Mouse (Mus musculus): ENCODE data around the gene Rps27l.

The Rps27l gene

GRCm38 (mm10) chr9:66920488-66921279 lies 25.2 kb upstream of the Rps27l start:
- no peak for DNase-seq

GRCm38 (mm10) chr9:66922076-66922475 lies 23.8 kb upstream of the Rps27l start:
- peak; percentile 76 to 79 for DNase-seq

- no peak for DNase-seq
Observed at GRCm38 (mm10) chr9:66925853-66926252, 20.0 kb upstream of the Rps27l start.

GRCm38 (mm10) chr9:66927696-66928402 lies 18.0 kb upstream of the Rps27l start:
- no peak for DNase-seq

- DNase-seq: no peak
Observed at GRCm38 (mm10) chr9:66930351-66930750, 15.5 kb upstream of the Rps27l start.

GRCm38 (mm10) chr9:66933869-66934808 lies 11.7 kb upstream of the Rps27l start:
- no peak for DNase-seq

- no peak for DNase-seq
Observed at GRCm38 (mm10) chr9:66937507-66937906, 8.4 kb upstream of the Rps27l start.

GRCm38 (mm10) chr9:66938836-66939235 lies 7.0 kb upstream of the Rps27l start:
- peak; percentile 46 to 63 for DNase-seq

- DNase-seq: peak in 1 of 2 experiments; percentile 8
Observed at GRCm38 (mm10) chr9:66945161-66945560, 725 bp upstream of the Rps27l start.

GRCm38 (mm10) chr9:66948536-66948935 lies 2.6 kb downstream of the Rps27l start:
- DNase-seq: no peak

GRCm38 (mm10) chr9:66952321-66952720 lies 6.4 kb downstream of the Rps27l start:
- no peak for DNase-seq

- no peak for DNase-seq
Observed at GRCm38 (mm10) chr9:66952886-66953285, 7.0 kb downstream of the Rps27l start.

GRCm38 (mm10) chr9:66957451-66957850 lies 11.6 kb downstream of the Rps27l start:
- no peak for DNase-seq

GRCm38 (mm10) chr9:66961478-66961877 lies 15.6 kb downstream of the Rps27l start:
- no peak for DNase-seq

- no peak for DNase-seq
Observed at GRCm38 (mm10) chr9:66967492-66967891, 21.6 kb downstream of the Rps27l start.

GRCm38 (mm10) chr9:66971116-66971515 lies 25.2 kb downstream of the Rps27l start:
- no peak for DNase-seq

- DNase-seq: peak; percentile 93 to 95
Observed at GRCm38 (mm10) chr9:66974721-66975225, 28.9 kb downstream of the Rps27l start.

- DNase-seq: peak; percentile 96 to 97
Observed at GRCm38 (mm10) chr9:66975239-66975645, 29.4 kb downstream of the Rps27l start, which contains the start of gene Lactb. Lactb (minus strand) TSS chr9:66975484.

- no peak for DNase-seq
Observed at GRCm38 (mm10) chr9:66977121-66977520, 31.2 kb downstream of the Rps27l start.

GRCm38 (mm10) chr9:66977982-66978381 lies 32.1 kb downstream of the Rps27l start:
- DNase-seq: peak; percentile 56 to 60

GRCm38 (mm10) chr9:66978468-66978867 lies 32.6 kb downstream of the Rps27l start:
- DNase-seq: peak; percentile 31 to 52

GRCm38 (mm10) chr9:66980458-66980857 lies 34.6 kb downstream of the Rps27l start:
- DNase-seq: peak; percentile 84 to 86

- no peak for DNase-seq
Observed at GRCm38 (mm10) chr9:66982085-66982484, 36.2 kb downstream of the Rps27l start.

All from B cell, adult 2 months (primary cell).